Mouse (Mus musculus) spleen, adult 12 weeks (tissue): Measurements from ENCODE around the gene Gm8773.
A peak's percentile ranks its signal among the peaks of the same experiment; 100 is the strongest.

ENCODE experiments used
- DNase-seq: peaks from one replicate; pipeline ENCODE4 v3.0.0; 2022; ENCODE audit warnings: low spot score

Gene Gm8773

DNA sequence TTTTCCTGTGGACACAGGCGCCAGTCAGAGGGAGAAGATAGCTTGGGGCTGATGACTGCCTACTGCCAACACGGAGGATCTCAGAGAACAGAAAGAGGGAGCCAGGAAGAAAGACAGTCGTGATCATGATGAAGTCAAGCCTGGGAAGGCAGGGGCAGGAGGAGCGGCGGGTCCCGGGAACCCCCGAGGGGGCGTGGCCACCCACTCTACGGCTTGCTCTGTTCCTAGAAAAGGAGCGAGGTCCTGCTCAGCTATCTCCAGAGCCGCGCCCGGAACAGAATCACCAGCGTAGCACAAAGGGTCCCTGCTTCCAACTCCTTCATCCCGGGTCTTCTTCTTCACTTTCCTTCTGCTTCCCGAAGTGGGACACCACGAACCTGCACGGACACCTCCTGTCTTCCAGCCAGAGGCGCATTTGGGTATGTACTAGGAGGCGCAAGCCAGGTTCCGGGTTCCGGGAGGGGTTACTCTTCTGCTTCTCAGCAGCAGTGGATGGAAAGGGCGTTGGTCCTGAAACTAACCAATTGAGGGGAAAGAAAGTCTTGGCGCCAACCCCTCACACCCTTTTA, at the start of gene Gm8773:
Gene Gm8773, plus strand, starts transcription at position 51 of the 569 bp plus-strand sequence.
- no peak for DNase-seq

DNA sequence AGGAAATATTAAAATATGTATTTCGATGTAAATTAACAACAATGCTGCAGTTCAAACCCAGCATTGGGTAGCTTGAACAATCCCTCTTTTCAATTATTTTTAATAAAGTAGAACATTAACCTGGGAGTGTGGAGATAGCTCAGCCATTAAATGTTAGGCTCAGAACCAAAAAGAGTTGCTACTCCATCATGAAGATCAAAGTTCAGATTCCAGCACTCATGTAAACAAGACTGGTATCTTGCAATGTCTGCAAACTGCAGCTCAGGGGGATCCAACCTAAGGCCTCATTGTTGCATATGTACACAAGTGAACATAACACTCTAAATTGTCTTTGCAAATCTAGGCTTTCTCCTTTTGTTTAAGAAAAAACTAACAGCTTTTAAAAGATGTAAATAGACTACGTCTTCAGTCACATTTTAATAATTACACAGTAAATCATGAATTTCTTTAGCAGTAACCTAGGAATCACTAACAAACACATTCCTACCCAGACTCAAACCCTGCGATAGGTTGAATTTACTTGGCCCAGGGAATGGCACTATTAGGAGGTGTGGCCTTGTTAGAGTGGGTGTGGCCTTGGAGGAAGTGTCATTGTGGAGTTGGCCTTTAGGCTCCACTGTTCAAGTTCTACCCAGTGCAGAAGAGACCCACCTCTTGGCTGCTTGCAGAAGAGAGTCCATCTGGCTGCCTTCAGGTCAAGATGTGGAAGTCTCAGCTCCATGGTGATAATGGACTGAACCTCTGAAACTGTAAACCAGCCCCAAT, 39.8 kb upstream of the Gm8773 start:
- no peak for DNase-seq

DNA sequence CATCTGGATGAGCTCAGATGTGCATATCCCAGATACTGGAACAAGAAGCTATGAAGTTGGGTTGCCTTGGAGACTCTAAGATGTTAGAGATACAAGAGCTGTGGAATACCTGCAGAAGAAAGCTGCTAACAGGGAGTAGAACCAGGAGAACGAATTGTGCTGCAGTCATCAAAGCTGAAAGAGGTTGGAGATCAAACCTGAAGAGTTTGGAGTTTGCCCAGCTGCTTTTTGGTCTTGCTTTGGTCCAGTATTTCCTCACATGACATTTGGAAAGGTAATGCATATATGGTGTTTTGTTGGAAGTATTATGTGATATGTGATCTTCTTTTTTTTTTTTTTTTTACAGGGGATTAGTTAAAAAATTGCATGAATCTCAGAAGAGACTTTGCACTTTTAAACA, 37.5 kb upstream of the Gm8773 start:
- DNase-seq: no peak

DNA sequence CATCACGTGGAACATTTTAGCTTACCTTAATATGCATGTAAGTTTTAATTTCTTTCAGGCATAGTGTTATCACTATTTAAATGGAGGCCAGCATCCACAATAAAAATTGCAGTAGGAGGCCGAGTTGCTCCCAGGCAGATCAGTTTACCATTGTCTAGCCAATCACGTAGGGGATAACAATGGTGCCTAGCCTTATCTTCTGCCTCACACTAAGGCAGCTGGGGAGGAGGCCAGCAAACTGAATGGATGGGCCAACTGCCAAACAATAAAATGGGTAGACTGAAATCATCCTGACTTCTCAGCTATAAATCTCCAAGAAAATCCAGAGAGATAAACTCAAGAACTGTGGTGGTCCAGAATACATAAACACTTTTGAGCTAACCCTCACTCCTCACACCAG, 33.8 kb upstream of the Gm8773 start:
- DNase-seq: no peak

DNA sequence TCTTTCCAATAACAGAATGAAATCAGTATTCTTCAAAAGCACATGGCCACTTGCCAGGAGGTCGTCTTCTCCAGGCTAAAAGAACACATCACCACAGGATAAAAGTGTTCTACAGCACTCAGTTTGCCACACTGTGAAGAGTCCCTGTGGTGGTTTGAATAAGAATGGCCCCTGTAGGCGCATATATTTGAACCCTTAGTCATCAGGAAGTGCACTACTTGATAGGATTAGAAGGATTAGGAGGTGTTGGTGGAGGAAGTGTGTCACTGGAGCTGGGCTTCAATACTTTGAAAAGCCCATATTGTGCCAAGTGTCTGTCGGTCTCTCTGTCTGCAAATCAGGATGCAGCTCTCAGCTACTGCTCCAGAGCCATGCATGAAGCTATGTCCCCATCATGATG, 33.2 kb upstream of the Gm8773 start:
- no peak for DNase-seq

DNA sequence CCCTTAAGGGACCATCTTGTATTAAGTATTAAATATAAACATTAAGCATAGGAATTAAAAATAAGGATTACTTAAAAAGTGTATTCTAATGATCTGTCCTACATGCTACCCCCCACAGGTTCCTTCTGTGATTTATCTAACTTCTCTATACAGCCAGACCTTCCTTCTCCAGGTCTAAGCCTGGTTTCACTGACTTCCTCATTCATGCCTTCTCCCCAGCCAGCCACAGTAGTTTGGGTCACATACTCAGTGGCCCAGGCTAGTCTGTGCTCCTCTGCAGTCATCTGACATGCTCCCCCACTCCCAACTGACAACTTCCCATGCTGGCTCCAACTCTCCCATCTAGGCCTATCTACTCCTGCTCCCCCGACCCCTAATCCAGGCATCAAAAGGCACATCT, 22.5 kb upstream of the Gm8773 start:
- DNase-seq: no peak

DNA sequence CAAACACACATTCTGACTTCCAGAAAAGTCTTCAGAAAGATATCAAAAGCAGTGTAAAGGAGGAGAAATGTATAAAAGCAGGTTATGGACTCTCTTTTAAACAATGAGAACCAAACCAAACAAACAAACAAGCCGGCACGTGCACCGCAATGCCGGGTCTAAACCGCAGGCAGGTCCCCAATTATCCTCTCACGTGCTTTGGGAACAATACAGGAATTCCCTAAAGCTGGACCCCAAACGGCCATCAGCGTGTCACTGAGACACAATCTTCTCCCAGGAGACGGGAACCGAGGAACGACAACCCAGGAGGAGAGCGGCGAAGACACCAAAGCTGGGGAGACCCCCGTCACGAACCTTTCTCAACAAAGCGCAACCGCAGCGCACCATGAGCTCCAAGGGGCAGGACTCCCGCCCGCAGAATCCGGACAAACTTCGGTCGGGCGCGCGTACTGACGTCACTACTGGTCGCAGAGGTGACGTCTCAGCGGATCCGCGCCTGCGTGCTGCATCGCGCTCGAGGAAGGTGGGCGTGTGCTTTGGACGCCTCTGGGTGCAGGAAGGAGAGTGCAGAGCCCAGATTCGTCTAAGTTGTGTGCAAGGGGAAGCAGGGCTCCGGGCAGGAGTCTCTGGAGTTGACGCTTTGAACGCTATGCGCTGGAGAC, 14.4 kb upstream of the Gm8773 start, which contains the start of gene Gtpbp10:
Gene Gtpbp10, minus strand, starts transcription at position 460 of the 662 bp plus-strand sequence.
- peak; percentile 79 for DNase-seq

DNA sequence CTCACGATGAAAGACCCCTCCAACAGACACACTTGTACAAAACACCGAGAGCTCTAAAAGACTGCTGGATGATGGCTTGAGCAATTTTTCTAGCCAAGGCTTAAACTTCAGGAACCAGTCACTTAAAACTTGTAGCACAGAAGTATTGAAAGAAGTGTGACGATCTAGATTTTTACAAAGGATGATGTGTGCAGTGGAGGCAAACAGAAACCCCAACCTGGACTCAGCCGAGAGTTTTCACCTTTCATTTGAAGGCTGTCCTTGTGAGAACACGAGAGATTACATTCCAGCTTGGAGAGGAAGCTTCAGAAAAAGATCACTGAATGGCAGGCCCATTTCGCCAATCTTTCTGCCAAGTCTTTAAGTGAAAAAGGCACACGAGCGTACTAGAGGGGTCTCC, 13.8 kb upstream of the Gm8773 start:
- DNase-seq: no peak

DNA sequence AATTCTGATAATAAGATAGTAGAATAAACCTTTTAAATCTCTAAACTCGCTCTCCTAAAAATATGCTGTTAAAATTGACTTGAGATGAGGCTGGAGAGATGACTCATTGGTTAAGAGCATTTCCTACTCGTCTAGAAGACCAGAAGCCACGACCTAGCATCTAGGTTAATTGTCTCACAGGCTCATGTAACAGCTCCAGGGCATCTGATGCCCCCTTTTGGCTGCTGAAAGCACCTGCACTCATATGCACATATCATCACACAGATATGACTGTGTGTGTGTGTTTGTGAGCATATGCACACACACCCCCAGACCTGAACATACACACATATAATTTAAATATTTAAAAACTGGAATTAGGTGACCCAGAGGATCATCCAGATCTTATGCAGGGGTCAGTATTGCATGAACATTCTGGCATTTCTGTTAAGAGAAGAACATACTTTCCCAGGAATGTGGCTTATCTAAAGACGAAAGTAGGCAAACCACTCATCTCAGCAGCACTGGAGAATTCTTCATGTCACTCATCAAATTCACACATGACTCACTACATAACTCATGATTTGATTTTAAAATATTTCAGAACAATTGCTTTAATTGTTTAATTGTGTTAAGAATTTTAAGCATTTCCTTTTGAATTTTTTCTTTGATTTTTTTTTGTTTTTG, 12.4 kb upstream of the Gm8773 start:
- DNase-seq: no peak

DNA sequence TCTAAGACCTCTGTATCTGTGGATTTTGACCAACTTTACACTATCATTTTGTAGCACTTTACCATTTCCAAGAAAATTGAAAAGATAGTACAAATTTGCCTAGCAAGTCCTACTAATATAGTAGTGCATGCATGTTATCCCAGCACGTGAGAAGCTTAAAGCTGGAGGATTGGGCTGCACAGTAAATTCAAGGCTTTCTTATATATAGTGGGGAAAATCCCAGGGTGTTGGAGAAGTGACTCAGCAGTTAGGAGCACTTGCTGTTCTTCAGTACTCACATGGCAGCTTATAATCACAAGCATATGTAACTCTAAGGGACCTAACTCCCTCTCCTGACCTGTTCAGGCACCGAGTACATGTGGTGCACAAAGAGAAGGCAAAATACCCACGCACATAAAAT, 11.2 kb upstream of the Gm8773 start:
- DNase-seq: no peak

DNA sequence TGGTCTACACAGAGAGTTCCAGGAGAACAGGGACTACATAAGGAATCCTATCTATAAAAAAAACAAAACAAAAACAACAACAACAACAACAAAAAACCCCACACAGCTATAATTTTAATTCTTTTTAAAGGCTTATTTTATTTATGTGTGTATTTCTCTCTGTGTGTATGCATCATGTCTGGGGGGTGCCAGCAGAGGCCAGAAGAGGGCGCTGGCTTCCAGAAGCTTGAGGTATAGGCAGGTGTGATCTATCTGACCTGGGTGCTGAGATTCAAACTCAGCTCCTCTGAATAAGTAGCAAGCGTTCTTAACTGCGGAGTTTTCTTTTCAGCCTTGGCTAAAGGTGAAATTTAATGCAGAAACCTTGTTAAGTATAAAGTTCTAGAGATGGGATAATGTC, 14.1 kb downstream of the Gm8773 start:
- no peak for DNase-seq

DNA sequence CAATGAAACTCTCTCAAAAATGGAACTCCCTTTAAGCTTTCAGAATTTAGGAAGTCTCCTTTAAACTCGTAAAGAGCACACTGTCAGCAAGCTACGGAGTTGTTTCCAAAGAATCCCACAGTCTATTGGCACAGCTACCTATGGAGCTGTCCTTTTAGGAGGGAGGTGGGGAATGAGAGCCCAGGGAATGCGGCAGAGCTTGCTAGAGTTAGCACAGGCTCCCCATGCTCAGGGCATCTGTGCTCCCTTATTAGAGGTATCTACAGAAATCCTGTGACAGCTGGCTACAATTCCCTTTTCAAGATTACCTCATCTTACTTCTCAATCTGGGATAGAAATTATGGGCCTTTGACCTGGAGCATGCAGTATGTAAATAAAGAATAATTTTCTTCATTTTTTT, 36.9 kb downstream of the Gm8773 start:
- no peak for DNase-seq

DNA sequence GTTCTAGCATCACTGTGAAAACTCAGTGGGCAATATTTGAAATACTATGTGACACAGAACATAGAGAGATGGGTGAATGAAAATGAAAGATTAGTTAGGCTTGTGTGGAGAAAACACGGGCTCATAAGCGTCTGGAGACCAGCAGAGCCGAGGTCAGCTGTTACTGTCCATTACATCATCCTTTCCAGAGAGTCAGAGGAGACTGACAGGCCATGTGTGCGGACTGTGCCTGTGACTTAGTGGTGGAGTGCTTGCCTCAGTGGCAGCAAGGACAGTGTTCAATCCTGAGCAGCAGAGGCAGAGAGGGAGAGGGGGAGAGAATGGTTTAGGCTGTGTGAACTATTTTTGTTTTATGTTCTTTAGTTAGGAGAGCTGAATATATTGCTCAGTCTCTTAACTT, 44.7 kb downstream of the Gm8773 start:
- no peak for DNase-seq

DNA sequence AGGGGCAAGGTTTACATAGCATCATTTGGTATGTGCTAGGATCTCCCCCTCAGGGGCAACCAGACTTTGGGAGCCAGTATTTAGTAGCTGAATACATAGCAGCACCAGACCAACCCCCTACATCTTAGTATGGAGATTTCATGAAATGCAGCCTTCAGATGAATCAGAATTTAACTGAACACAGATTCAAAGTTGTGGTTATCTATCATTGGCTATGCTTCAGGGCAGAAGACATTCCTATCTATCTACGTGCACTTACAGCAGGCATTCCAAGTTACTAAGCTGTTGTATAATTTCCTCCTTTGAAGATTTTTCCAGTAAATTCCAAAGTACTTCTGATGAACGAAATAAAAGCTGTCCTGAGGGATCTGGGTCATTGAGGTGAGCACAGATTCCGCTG, 51.9 kb downstream of the Gm8773 start:
- DNase-seq: no peak
